Mouse (Mus musculus): Measurements from ENCODE around the gene Efcab6. TPM values are rescaled to one million over a fixed set of nuclear protein-coding genes. Genes with fewer than 3 reads are reported as not detected.

Gene Efcab6
- polyA plus RNA-seq, 1 experiment from 2014 or later, result not detected

DNA sequence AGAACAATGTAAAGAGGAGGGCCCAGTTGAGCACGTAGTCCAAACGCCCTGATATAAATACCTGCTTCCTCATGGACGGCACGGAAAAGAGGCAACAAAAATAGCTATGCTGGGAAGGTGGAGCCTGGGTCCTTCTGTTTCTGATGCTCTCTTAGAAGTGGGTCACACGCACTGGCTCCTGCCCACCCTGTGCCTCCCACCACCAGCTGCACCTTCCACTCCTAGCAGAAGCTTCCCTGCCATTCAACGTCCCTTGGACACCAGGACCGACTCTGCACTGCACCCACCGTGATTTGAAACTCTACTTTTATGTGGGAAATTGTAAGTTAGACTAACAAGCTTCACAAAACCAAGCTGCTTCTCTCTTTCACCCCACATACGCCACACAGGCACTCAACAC, 12.8 kb downstream of the Efcab6 start:
- Histone ChIP-seq H3K9ac (ENCODE audit: low read depth, low read length) (no peak overlapping the region), H3K9me3 (ENCODE audit: control insufficient read depth) (no peaks in the 10 kb centered on the region), H3K36me3 (ENCODE audit: control insufficient read depth, insufficient read depth) (no peaks in the 10 kb centered on the region), H3K27me3 (replicated peaks; ENCODE audit: control insufficient read depth, insufficient read depth, low read length) (no peaks in the 10 kb centered on the region), H3K4me1 (replicated peaks; ENCODE audit: control insufficient read depth, insufficient read depth, low read length) (no peaks in the 10 kb centered on the region), H3K27ac (ENCODE audit: low read depth, low read length) (no peak overlapping the region), H3K4me2 (replicated peaks; ENCODE audit: low read depth) (no peak overlapping the region), H3K4me3 (ENCODE audit: low read depth, low read length) (no peak overlapping the region)
- TF ChIP-seq CTCF (IDR thresholded peaks at IDR 0.05; ENCODE audit: low read depth), result no peak
- WGBS, result 76% methylated on average over 9 of the region's 9 CpGs
- ATAC-seq, result no peak

GRCm38 (mm10) chr15:84049570-84049969, 15.6 kb downstream of the Efcab6 start:
- Histone ChIP-seq H3K27ac (ENCODE audit: low read depth, low read length) (no peak overlapping the region), H3K4me3 (ENCODE audit: low read depth, low read length) (no peak overlapping the region), H3K9me3 (ENCODE audit: control insufficient read depth) (no peaks in the 10 kb centered on the region), H3K9ac (ENCODE audit: low read depth, low read length) (no peak overlapping the region), H3K4me2 (replicated peaks; ENCODE audit: low read depth) (no peak overlapping the region), H3K36me3 (ENCODE audit: control insufficient read depth, insufficient read depth) (no peaks in the 10 kb centered on the region), H3K27me3 (replicated peaks; ENCODE audit: control insufficient read depth, insufficient read depth, low read length) (no peaks in the 10 kb centered on the region), H3K4me1 (replicated peaks; ENCODE audit: control insufficient read depth, insufficient read depth, low read length) (no peaks in the 10 kb centered on the region)
- ATAC-seq, result no peak
- WGBS, result 58% methylated on average over 7 of the region's 7 CpGs
- TF ChIP-seq CTCF (IDR thresholded peaks at IDR 0.05; ENCODE audit: low read depth), result no peak

GRCm38 (mm10) chr15:84045562-84045961, 19.6 kb downstream of the Efcab6 start:
- Histone ChIP-seq H3K4me2 (replicated peaks; ENCODE audit: low read depth) (no peak overlapping the region), H3K4me1 (replicated peaks; ENCODE audit: control insufficient read depth, insufficient read depth, low read length) (no peaks in the 10 kb centered on the region), H3K36me3 (ENCODE audit: control insufficient read depth, insufficient read depth) (no peaks in the 10 kb centered on the region), H3K4me3 (ENCODE audit: low read depth, low read length) (no peak overlapping the region), H3K27ac (ENCODE audit: low read depth, low read length) (no peak overlapping the region), H3K9me3 (ENCODE audit: control insufficient read depth) (no peaks in the 10 kb centered on the region), H3K9ac (ENCODE audit: low read depth, low read length) (no peak overlapping the region), H3K27me3 (replicated peaks; ENCODE audit: control insufficient read depth, insufficient read depth, low read length) (no peaks in the 10 kb centered on the region)
- 88% methylated on average over 6 of the region's 6 CpGs for WGBS
- ATAC-seq, result no peak
- no peak for TF ChIP-seq CTCF (IDR thresholded peaks at IDR 0.05; ENCODE audit: low read depth)

DNA sequence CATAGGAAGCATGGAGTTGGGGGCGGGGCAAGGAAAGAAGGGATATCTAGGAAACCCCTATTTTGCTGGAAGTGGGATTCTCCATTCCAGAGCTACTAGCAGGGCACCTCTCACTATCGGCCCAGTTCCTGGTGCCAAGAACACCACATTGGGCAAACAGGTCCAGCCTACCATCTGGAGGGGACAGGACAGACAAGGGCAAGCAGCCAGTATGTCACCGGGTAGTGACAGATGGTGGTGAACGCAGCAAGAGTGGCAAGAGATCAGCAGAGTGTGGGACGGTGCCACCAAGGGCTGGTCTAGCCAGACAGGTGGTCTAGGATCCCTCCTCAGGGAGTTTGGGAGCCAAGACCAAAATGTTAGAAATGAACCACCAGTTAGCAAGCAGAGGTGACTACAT, 28.1 kb downstream of the Efcab6 start:
- no peak for ATAC-seq
- H3K9me3 ChIP-seq (ENCODE audit: control insufficient read depth), result no peaks in the 10 kb centered on the region
- WGBS, result 87% methylated on average over 5 of the region's 5 CpGs
- H3K4me2 ChIP-seq (replicated peaks; ENCODE audit: low read depth), result no peak overlapping the region
- no peaks in the 10 kb centered on the region for H3K27me3 ChIP-seq (replicated peaks; ENCODE audit: control insufficient read depth, insufficient read depth, low read length)
- H3K9ac ChIP-seq (ENCODE audit: low read depth, low read length), result no peak overlapping the region
- no peak for TF ChIP-seq CTCF (IDR thresholded peaks at IDR 0.05; ENCODE audit: low read depth)
- H3K27ac ChIP-seq (ENCODE audit: low read depth, low read length), result no peak overlapping the region
- no peaks in the 10 kb centered on the region for H3K36me3 ChIP-seq (ENCODE audit: control insufficient read depth, insufficient read depth)
- H3K4me3 ChIP-seq (ENCODE audit: low read depth, low read length), result no peak overlapping the region
- H3K4me1 ChIP-seq (replicated peaks; ENCODE audit: control insufficient read depth, insufficient read depth, low read length), result no peaks in the 10 kb centered on the region

- Histone ChIP-seq H3K27me3 (replicated peaks; ENCODE audit: control insufficient read depth, insufficient read depth, low read length) (no peaks in the 10 kb centered on the region), H3K36me3 (ENCODE audit: control insufficient read depth, insufficient read depth) (no peaks in the 10 kb centered on the region), H3K9ac (ENCODE audit: low read depth, low read length) (no peak overlapping the region), H3K27ac (ENCODE audit: low read depth, low read length) (no peak overlapping the region), H3K4me3 (ENCODE audit: low read depth, low read length) (no peak overlapping the region), H3K4me1 (replicated peaks; ENCODE audit: control insufficient read depth, insufficient read depth, low read length) (no peaks in the 10 kb centered on the region), H3K4me2 (replicated peaks; ENCODE audit: low read depth) (no peak overlapping the region), H3K9me3 (ENCODE audit: control insufficient read depth) (no peaks in the 10 kb centered on the region)
- ATAC-seq, result no peak
- TF ChIP-seq CTCF (IDR thresholded peaks at IDR 0.05; ENCODE audit: low read depth), result no peak
- 77% methylated on average over 8 of the region's 8 CpGs for WGBS
Measured at GRCm38 (mm10) chr15:84025651-84026050, 39.5 kb downstream of the Efcab6 start.

DNA sequence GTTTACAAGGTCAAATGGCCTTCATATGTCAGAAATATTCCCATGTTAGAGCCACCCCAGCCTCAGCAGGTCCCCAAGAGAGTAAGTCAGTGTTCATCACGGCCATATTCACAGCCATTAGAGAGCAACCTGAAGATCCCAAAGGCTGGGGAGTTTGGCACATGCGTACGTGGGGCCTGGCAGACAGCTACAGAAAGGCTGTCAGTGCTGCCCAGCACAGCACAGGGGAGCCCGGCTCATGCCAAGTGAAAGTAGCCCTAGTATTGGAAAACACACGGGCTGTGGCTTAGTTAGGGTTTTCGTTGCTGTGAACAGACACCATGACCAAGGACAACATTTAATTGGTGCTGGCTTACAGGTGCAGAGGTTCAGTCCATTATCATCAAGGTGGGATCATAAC, 40.3 kb downstream of the Efcab6 start:
- Histone ChIP-seq H3K9me3 (ENCODE audit: control insufficient read depth) (no peaks in the 10 kb centered on the region), H3K9ac (ENCODE audit: low read depth, low read length) (no peak overlapping the region), H3K4me1 (replicated peaks; ENCODE audit: control insufficient read depth, insufficient read depth, low read length) (no peaks in the 10 kb centered on the region), H3K27me3 (replicated peaks; ENCODE audit: control insufficient read depth, insufficient read depth, low read length) (no peaks in the 10 kb centered on the region), H3K27ac (ENCODE audit: low read depth, low read length) (no peak overlapping the region), H3K4me2 (replicated peaks; ENCODE audit: low read depth) (no peak overlapping the region), H3K4me3 (ENCODE audit: low read depth, low read length) (no peak overlapping the region), H3K36me3 (ENCODE audit: control insufficient read depth, insufficient read depth) (no peaks in the 10 kb centered on the region)
- ATAC-seq, result no peak
- TF ChIP-seq CTCF (IDR thresholded peaks at IDR 0.05; ENCODE audit: low read depth), result no peak
- WGBS, result 82% methylated on average over 6 of the region's 6 CpGs

Measured in intestine, postnatal 0 days (tissue).